Comparison of ENCODE assay signal across 11 mouse cellular contexts in the genomic region with DNA sequence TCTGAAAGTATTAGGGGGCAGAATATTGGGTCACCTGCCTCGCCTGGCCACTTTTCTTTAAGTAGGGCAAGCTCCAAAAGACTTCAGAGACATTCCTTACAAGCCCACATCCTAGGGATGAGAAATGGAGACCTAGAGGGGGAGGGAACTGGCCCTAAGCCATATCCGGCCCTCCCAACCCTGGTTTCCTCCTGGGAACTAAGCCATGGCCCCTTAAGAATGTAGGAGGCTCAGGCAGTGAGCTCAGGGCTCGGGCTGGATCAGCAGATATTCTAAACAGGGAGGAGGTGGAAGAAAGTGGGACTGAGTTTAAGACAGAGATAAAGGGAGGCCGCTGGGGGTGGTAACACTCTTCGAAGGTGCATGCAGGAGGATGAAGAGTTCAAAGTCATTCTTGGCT. TPM values are rescaled to one million over a fixed set of nuclear protein-coding genes. Genes with fewer than 3 reads are reported as not detected.
A peak's percentile ranks its signal among the peaks of the same experiment; 100 is the strongest.
DNase-seq lines count a peak whose midpoint lies in the region; ATAC-seq and TF ChIP-seq lines count a peak whose summit lies in the region.
"Had no signal": no experiment of that assay in that cellular context is flagged by ENCODE, and none has a peak within 500 bp of the region (broad histone marks: within the 10 kb centered on the region; RNA-seq: fewer than 3 reads in every experiment).

No protein-coding gene starts in this region.

- no peak for TF ChIP-seq CTCF in cerebellum, adult 2 months (IDR thresholded peaks at IDR 0.05; ENCODE audit: borderline replicate concordance, insufficient read depth, low read depth, low read length)

- peak; percentile 98 for DNase-seq in heart, adult 11 months
- DNase-seq in adrenal gland, postnatal 25 days = peak; percentile 45
- DNase-seq in kidney, adult 18-20 months = peak; percentile 71
- peak; percentile 79 for DNase-seq in lung, postnatal 14 days
- no peak for DNase-seq in frontal cortex, postnatal 14 days (ENCODE audit: low spot score in 2 of 2)
- DNase-seq in cerebellum, adult 2 months = no peak
- no peak for DNase-seq in frontal cortex, postnatal 25 days (ENCODE audit: low spot score in 2 of 2)

- H3K27me3 ChIP-seq in heart, embryonic 11.5 days (ENCODE audit: control insufficient read depth, insufficient read depth, low read length) = no peaks in the 10 kb centered on the region
- H3K27me3 ChIP-seq in cerebellum, adult 2 months (ENCODE audit: control insufficient read depth, insufficient read depth, low read length) = no peaks in the 10 kb centered on the region
- H3K27me3 ChIP-seq: liver, embryonic 15.5 days had no signal

- H3K4me1 ChIP-seq in heart, embryonic 11.5 days (ENCODE audit: control insufficient read depth, insufficient read depth, low read length) = no peaks in the 10 kb centered on the region
- peaks cover 5% of the 10 kb centered on the region; the same call in 1 of the 2 replicates for H3K4me1 ChIP-seq in cerebellum, adult 2 months (ENCODE audit: control insufficient read depth, insufficient read depth, low read length)
- H3K4me1 ChIP-seq: liver, embryonic 15.5 days had no signal

- H3K9ac ChIP-seq in heart, embryonic 11.5 days (ENCODE audit: low read depth, low read length) = no peak overlapping the region
- H3K9ac ChIP-seq: liver, embryonic 15.5 days had no signal

- H3K27ac ChIP-seq in heart, embryonic 11.5 days (ENCODE audit: low read depth, low read length) = no peak overlapping the region
- H3K27ac ChIP-seq in cerebellum, adult 2 months (ENCODE audit: insufficient read depth, low read length) = no peak overlapping the region
- H3K27ac ChIP-seq: liver, embryonic 15.5 days had no signal

- no peak overlapping the region for H3K4me2 ChIP-seq in heart, embryonic 11.5 days
- H3K4me2 ChIP-seq: liver, embryonic 15.5 days had no signal

- H3K4me3 ChIP-seq in heart, embryonic 11.5 days (ENCODE audit: low read depth, low read length) = no peak overlapping the region
- H3K4me3 ChIP-seq in cerebellum, adult 2 months (replicated peaks; ENCODE audit: insufficient read depth, low read depth, low read length) = no peak overlapping the region
- H3K4me3 ChIP-seq: liver, embryonic 15.5 days had no signal

- no peak for TF ChIP-seq POLR2A in cerebellum, adult 2 months (IDR thresholded peaks at IDR 0.05; ENCODE audit: borderline replicate concordance, insufficient read depth, low read length)

- H3K36me3 ChIP-seq in heart, embryonic 11.5 days (ENCODE audit: control insufficient read depth, insufficient read depth, low read length) = no peaks in the 10 kb centered on the region
- H3K36me3 ChIP-seq: liver, embryonic 15.5 days had no signal

- 40% methylated on average over 5 of the region's 5 CpGs for WGBS in heart, embryonic 11.5 days (ENCODE audit: insufficient replicate concordance)
- 60% methylated on average over 5 of the region's 5 CpGs for WGBS in cerebellum, adult 2 months

- no peak for ATAC-seq in heart, embryonic 11.5 days (replicated peaks; ENCODE audit: insufficient number of reproducible peaks, low FRiP score, low TSS enrichment)
- ATAC-seq: CD4-positive, CD25-positive, alpha-beta regulatory T cell, adult 4 months had no signal

- H3K9me3 ChIP-seq in heart, embryonic 11.5 days (replicated peaks; ENCODE audit: control insufficient read depth, low read length) = no peaks in the 10 kb centered on the region
- H3K9me3 ChIP-seq: liver, embryonic 15.5 days had no signal

RNA-seq across cellular contexts. Expression of a gene that starts 39.9 kb away (rescaled TPM):
- 9.2 and 9.5 TPM in 2 replicates for polyA plus RNA-seq in heart, embryonic 11.5 days (2014; fragmentation: Nextera tagmentation; extraction: Ambion mirVana)
- 23.9 and 27.7 TPM in 2 replicates for total RNA-seq in adrenal gland, postnatal 25 days (2021)
- polyA plus RNA-seq in cerebellum, adult 2 months (2012; rRNA removed) = 257 and 288 TPM in 2 replicates
- polyA plus RNA-seq: CD4-positive, CD25-positive, alpha-beta regulatory T cell, adult 4 months had no signal

RNA-seq across cellular contexts. Expression of a gene that starts 44.5 kb away (rescaled TPM):
- polyA plus RNA-seq in heart, embryonic 11.5 days (2014; fragmentation: Nextera tagmentation; extraction: Ambion mirVana) = 0.36 TPM in 1 of 2 replicates, not detected in the other
- 21.6 and 38.6 TPM in 2 replicates for total RNA-seq in adrenal gland, postnatal 25 days (2021)
- polyA plus RNA-seq in cerebellum, adult 2 months (2012; rRNA removed) = 15.8 and 21.1 TPM in 2 replicates
- total RNA-seq: common myeloid progenitor, adult 5-6 weeks had no signal
- polyA plus RNA-seq: CD4-positive, CD25-positive, alpha-beta regulatory T cell, adult 4 months had no signal

Comparison
In these comparisons a context has a peak if more than half of its experiments do, and no peak if none do; other contexts are left out.
1. DNase-seq: peak in heart, adult 11 months (single experiment), adrenal gland, postnatal 25 days (single experiment), kidney, adult 18-20 months (single experiment) and lung, postnatal 14 days (single experiment); none in frontal cortex, postnatal 14 days (0 of 2), cerebellum, adult 2 months (0 of 2) and frontal cortex, postnatal 25 days (0 of 2).
2. RNA of a gene that starts 39.9 kb away (polyA plus RNA-seq): 257 to 288 TPM in cerebellum, adult 2 months; 9.2 to 9.5 TPM in heart, embryonic 11.5 days; every median in the first group is over 10 times any median in the second.
3. RNA of a gene that starts 44.5 kb away (polyA plus RNA-seq): 15.8 to 21.1 TPM in cerebellum, adult 2 months; 0.36 TPM in heart, embryonic 11.5 days; every median in the first group is over 10 times any median in the second.